Comparison of ENCODE assay signal across 12 mouse cellular contexts in genomic region chr7:82484834-82485233, GRCm38 (mm10).
DNase-seq lines count a peak whose midpoint lies in the region; ATAC-seq lines count a peak whose summit lies in the region.
"Had no signal": no experiment of that assay in that cellular context is flagged by ENCODE, and none has a peak within 500 bp of the region (broad histone marks: within the 10 kb centered on the region; RNA-seq: fewer than 3 reads in every experiment).

No protein-coding gene starts in this region.

- H3K36me3 ChIP-seq in hindbrain, embryonic 15.5 days: no peaks in the 10 kb centered on the region
- H3K36me3 ChIP-seq: limb, embryonic 13.5 days had no signal

- H3K4me2 ChIP-seq in hindbrain, embryonic 15.5 days: no peak overlapping the region
- H3K4me2 ChIP-seq: limb, embryonic 13.5 days had no signal

- no peak overlapping the region for H3K4me3 ChIP-seq in hindbrain, embryonic 15.5 days
- H3K4me3 ChIP-seq: limb, embryonic 13.5 days had no signal

- 0 out of 2 replicates have a peak, but pooled peaks have one; percentile 38 for ATAC-seq in hindbrain, embryonic 15.5 days (ENCODE audit: low FRiP score, low read depth)

- H3K27me3 ChIP-seq in hindbrain, embryonic 15.5 days: no peaks in the 10 kb centered on the region
- H3K27me3 ChIP-seq: limb, embryonic 13.5 days had no signal

- H3K27ac ChIP-seq in hindbrain, embryonic 15.5 days (replicated peaks): no peak overlapping the region
- H3K27ac ChIP-seq: limb, embryonic 13.5 days had no signal

- 0 out of 2 replicates have a peak, but pooled peaks cover 3% of the 10 kb centered on the region for H3K4me1 ChIP-seq in hindbrain, embryonic 15.5 days (replicated peaks)

- WGBS in hindbrain, embryonic 15.5 days: 48% methylated on average over 5 of the region's 5 CpGs

- H3K9me3 ChIP-seq in hindbrain, embryonic 15.5 days: no peaks in the 10 kb centered on the region
- H3K9me3 ChIP-seq: limb, embryonic 13.5 days had no signal

- no peak overlapping the region for H3K9ac ChIP-seq in hindbrain, embryonic 15.5 days
- H3K9ac ChIP-seq: limb, embryonic 13.5 days had no signal

- peak; percentile 44 for DNase-seq in embryo, embryonic 10 days (ENCODE audit: low spot score)
- DNase-seq in embryo, embryonic 9.5 days (ENCODE audit: extremely low spot score): no peak
- DNase-seq in urinary bladder, postnatal 14 days (ENCODE audit: low spot score): peak; percentile 11
- no peak for DNase-seq in urinary bladder, adult 2 months (ENCODE audit: low spot score)
- DNase-seq in adrenal gland, adult 8-10 months: no peak
- DNase-seq in cerebellum, adult 9-10 months: no peak
- DNase-seq in spleen, postnatal 10 days (ENCODE audit: low spot score in 2 of 2): no peak
- DNase-seq: adrenal gland, postnatal 10 days; cerebellum, adult 9-11 months; lung, postnatal 4 days had no signal

Comparison
In these comparisons a context has a peak if more than half of its experiments do, and no peak if none do; other contexts are left out.
1. DNase-seq: peak in embryo, embryonic 10 days (single experiment) and urinary bladder, postnatal 14 days (single experiment); none in embryo, embryonic 9.5 days (single experiment), urinary bladder, adult 2 months (single experiment), adrenal gland, adult 8-10 months (single experiment), cerebellum, adult 9-10 months (single experiment) and spleen, postnatal 10 days (0 of 2).